Comparison of ENCODE assay signal across 8 mouse cellular contexts in genomic region chr17:35866911-35867890, GRCm38 (mm10). TPM values are rescaled to one million over a fixed set of nuclear protein-coding genes. Genes with fewer than 3 reads are reported as not detected.
DNase-seq lines count a peak whose midpoint lies in the region; ATAC-seq lines count a peak whose summit lies in the region.

No protein-coding gene starts in this region.

- DNase-seq in adrenal gland, adult 18-20 months (ENCODE audit: low spot score in 2 of 2), result peak; percentile 52 to 54
- no peak for DNase-seq in adrenal gland, postnatal 4 days (ENCODE audit: low spot score in 2 of 2)
- DNase-seq in adrenal gland, postnatal 10 days, result peak; percentile 59
- DNase-seq in kidney, adult 9 months, result peak; percentile 51
- DNase-seq in lung, postnatal 10 days, result peak; percentile 68
- DNase-seq in spleen, adult 12 weeks (ENCODE audit: low spot score), result peak; percentile 26
- no peak for DNase-seq in layer of hippocampus, adult 18-20 months (ENCODE audit: low spot score in 2 of 2)

- 0 out of 2 replicates have a peak, but pooled peaks have one; percentile 4 for ATAC-seq in granulocyte monocyte progenitor cell, adult 5-6 weeks (replicated peaks; ENCODE audit: poor library complexity, severe bottlenecking)

RNA-seq across cellular contexts. Expression of gene Ppp1r18, which starts 1.8 kb away (rescaled TPM):
- total RNA-seq in adrenal gland, adult 18-20 months (2021), result 10 to 100 TPM; 35.3 to 41.0 TPM
- 10 to 100 TPM; 40.7 to 46.6 TPM for total RNA-seq in adrenal gland, postnatal 4 days (2021)
- 10 to 100 TPM; 35.4 to 35.6 TPM for total RNA-seq in adrenal gland, postnatal 10 days (2021)
- 56.9 and 60.9 TPM in 2 replicates for total RNA-seq in granulocyte monocyte progenitor cell, adult 5-6 weeks (2014; fragmentation: Nextera tagmentation)
- total RNA-seq in granulocyte monocyte progenitor cell, adult 5-6 weeks (2017), result 15.0 and 17.4 TPM in 2 replicates
- 1 to 10 TPM; 7.1 to 7.6 TPM for total RNA-seq in layer of hippocampus, adult 18-20 months (2021)

RNA-seq across cellular contexts. Expression of gene Nrm, which starts 6.1 kb away (rescaled TPM):
- 1 to 10 TPM; 2.3 TPM for total RNA-seq in adrenal gland, adult 18-20 months (2021)
- total RNA-seq in adrenal gland, postnatal 4 days (2021), result 10 to 100 TPM; 25.8 to 27.1 TPM
- total RNA-seq in adrenal gland, postnatal 10 days (2021), result 10 to 100 TPM; 12.7 to 18.3 TPM
- total RNA-seq in granulocyte monocyte progenitor cell, adult 5-6 weeks (2014; fragmentation: Nextera tagmentation), result 66.8 and 88.9 TPM in 2 replicates
- total RNA-seq in granulocyte monocyte progenitor cell, adult 5-6 weeks (2017), result 41.5 and 46.0 TPM in 2 replicates
- 1 to 10 TPM; 1.6 to 1.9 TPM for total RNA-seq in layer of hippocampus, adult 18-20 months (2021)

RNA-seq across cellular contexts. Expression of gene Dhx16, which starts 12.4 kb away (rescaled TPM):
- total RNA-seq in adrenal gland, adult 18-20 months (2021), result 10 to 100 TPM; 43.3 to 48.3 TPM
- 10 to 100 TPM; 44.4 to 52.3 TPM for total RNA-seq in adrenal gland, postnatal 4 days (2021)
- total RNA-seq in adrenal gland, postnatal 10 days (2021), result 10 to 100 TPM; 36.8 to 38.0 TPM
- total RNA-seq in granulocyte monocyte progenitor cell, adult 5-6 weeks (2014; fragmentation: Nextera tagmentation), result 79.2 and 111 TPM in 2 replicates
- 44.3 and 57.8 TPM in 2 replicates for total RNA-seq in granulocyte monocyte progenitor cell, adult 5-6 weeks (2017)
- 10 to 100 TPM; 25.0 to 30.2 TPM for total RNA-seq in layer of hippocampus, adult 18-20 months (2021)

RNA-seq across cellular contexts. Expression of gene Mdc1, which starts 25.9 kb away (rescaled TPM):
- total RNA-seq in adrenal gland, adult 18-20 months (2021), result 10 to 100 TPM; 11.5 to 16.7 TPM
- total RNA-seq in adrenal gland, postnatal 4 days (2021), result 10 to 100 TPM; 28.2 to 35.6 TPM
- total RNA-seq in adrenal gland, postnatal 10 days (2021), result 10 to 100 TPM; 21.9 to 27.1 TPM
- 103 and 159 TPM in 2 replicates for total RNA-seq in granulocyte monocyte progenitor cell, adult 5-6 weeks (2014; fragmentation: Nextera tagmentation)
- 23.7 and 28.6 TPM in 2 replicates for total RNA-seq in granulocyte monocyte progenitor cell, adult 5-6 weeks (2017)
- 10 to 100 TPM; 17.2 to 18.5 TPM for total RNA-seq in layer of hippocampus, adult 18-20 months (2021)

RNA-seq across cellular contexts. Expression of gene Tubb5, which starts 29.1 kb away (rescaled TPM):
- total RNA-seq in adrenal gland, adult 18-20 months (2021), result 100 to 1,000 TPM; 134 to 185 TPM
- 100 to 1,000 TPM; 553 to 648 TPM for total RNA-seq in adrenal gland, postnatal 4 days (2021)
- 100 to 1,000 TPM; 351 to 404 TPM for total RNA-seq in adrenal gland, postnatal 10 days (2021)
- 640 and 699 TPM in 2 replicates for total RNA-seq in granulocyte monocyte progenitor cell, adult 5-6 weeks (2014; fragmentation: Nextera tagmentation)
- 874 and 1,022 TPM in 2 replicates for total RNA-seq in granulocyte monocyte progenitor cell, adult 5-6 weeks (2017)
- total RNA-seq in layer of hippocampus, adult 18-20 months (2021), result 100 to 1,000 TPM; 326 to 341 TPM

Comparison
In these comparisons a context has a peak if more than half of its experiments do, and no peak if none do; other contexts are left out.
1. DNase-seq: peak in adrenal gland, adult 18-20 months (2 of 2), adrenal gland, postnatal 10 days (single experiment), kidney, adult 9 months (single experiment), lung, postnatal 10 days (single experiment) and spleen, adult 12 weeks (single experiment); none in adrenal gland, postnatal 4 days (0 of 2) and layer of hippocampus, adult 18-20 months (0 of 2).
2. RNA of gene Nrm, which starts 6.1 kb away (total RNA-seq): 41.5 to 88.9 TPM in granulocyte monocyte progenitor cell, adult 5-6 weeks, 25.8 to 27.1 TPM in adrenal gland, postnatal 4 days and 12.7 to 18.3 TPM in adrenal gland, postnatal 10 days; 2.3 TPM in adrenal gland, adult 18-20 months and 1.6 to 1.9 TPM in layer of hippocampus, adult 18-20 months; every median in the first group is over 4 times any median in the second.